Mouse (Mus musculus): ENCODE results near the gene Vmn1r4.

Vmn1r4 gene

DNA sequence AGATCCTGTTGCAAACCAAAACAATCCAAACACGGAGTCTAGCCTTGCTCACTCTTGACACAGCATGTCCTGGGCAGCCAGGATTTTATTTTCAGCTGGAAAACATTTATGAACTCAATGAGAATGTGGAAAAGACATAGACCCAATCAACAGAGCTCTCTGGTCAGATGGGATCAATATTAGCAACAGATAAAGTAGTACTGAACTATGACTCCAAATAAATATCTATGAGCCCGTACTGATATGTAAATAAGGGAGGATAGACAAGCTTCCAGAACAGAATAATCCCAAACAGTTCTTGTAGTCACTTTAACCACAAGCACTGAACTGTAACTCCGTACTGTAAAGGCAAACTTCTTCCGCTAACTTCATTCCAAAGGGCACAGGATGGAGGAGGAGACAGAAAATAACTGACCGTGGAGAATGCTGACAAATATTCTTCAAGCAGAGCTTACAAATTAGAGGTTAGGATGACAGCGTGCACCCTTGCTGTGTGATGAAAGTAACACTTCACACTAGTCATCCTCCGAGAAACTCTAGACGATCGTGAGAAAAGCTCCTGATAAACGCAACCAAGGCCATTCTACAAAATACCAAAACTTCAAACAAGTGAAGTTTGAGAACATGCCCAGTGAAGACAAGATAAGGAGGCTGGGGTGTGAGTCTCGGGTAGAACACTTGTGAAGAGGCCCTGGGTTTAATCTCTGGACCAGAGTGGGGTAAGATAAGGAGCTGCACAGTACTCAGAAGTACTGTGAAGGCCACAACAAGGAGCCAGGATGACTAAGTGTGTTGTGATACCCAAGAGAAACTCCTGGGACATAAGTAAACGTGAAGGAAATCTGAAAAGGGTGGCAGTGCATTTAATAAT is 3.4 kb upstream of the Vmn1r4 start:
- TF ChIP-seq NANOG (IDR thresholded peaks at IDR 0.05; ENCODE audit: borderline replicate concordance, low read length) (no peak), CTCF (conservative IDR thresholded peaks at IDR 0.05; ENCODE audit: low read length) (no peak), POU5F1 (IDR thresholded peaks at IDR 0.05; ENCODE audit: borderline replicate concordance, low read length) (no peak)
- H3K9me3 ChIP-seq (ENCODE audit: low read length) = no peaks in the 10 kb centered on the region; the same call in 1 of the 2 replicates

DNA sequence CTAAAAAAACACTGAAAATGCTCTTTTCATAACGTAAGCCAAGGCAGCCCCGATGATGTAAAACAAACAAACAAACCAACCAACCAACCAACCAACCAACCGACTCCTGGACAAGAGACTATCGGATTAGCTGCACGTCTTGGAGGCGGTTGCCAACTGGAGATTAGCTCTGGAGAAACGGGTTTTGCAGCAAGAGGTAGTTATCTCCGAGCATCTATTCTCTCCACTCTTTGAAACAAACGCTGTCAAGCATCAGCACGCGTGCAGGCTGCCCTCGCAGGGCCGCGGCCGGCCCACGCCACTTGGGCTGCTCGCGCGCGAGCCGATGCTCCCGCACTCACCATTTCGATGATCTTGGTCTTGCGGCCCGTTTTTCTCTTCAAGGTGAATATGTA is 487 bp upstream of the Vmn1r4 start:
- TF ChIP-seq CTCF (conservative IDR thresholded peaks at IDR 0.05; ENCODE audit: low read length) (no peak), POU5F1 (IDR thresholded peaks at IDR 0.05; ENCODE audit: borderline replicate concordance, low read length) (no peak), NANOG (IDR thresholded peaks at IDR 0.05; ENCODE audit: borderline replicate concordance, low read length) (no peak)
- no peaks in the 10 kb centered on the region; the same call in 1 of the 2 replicates for H3K9me3 ChIP-seq (ENCODE audit: low read length)
- peak overlapping the region; percentile 93 for H3K4me3 ChIP-seq (replicated peaks; ENCODE audit: low read length)
- no peaks in the 10 kb centered on the region for H3K36me3 ChIP-seq (ENCODE audit: insufficient read depth, low read length)
- H3K27me3 ChIP-seq (ENCODE audit: insufficient read depth, low read length) = no peaks in the 10 kb centered on the region
- peaks cover 10% of the 10 kb centered on the region for H3K4me1 ChIP-seq (replicated peaks; ENCODE audit: low read depth, low read length)

More for the DNA sequence above, 3.4 kb upstream of the Vmn1r4 start:
- peaks cover 23% of the 10 kb centered on the region for H3K4me1 ChIP-seq (replicated peaks; ENCODE audit: low read depth, low read length)
- H3K27me3 ChIP-seq (ENCODE audit: insufficient read depth, low read length) = no peaks in the 10 kb centered on the region
- no peaks in the 10 kb centered on the region for H3K36me3 ChIP-seq (ENCODE audit: insufficient read depth, low read length)
- no peak overlapping the region for H3K4me3 ChIP-seq (replicated peaks; ENCODE audit: low read length)

DNA sequence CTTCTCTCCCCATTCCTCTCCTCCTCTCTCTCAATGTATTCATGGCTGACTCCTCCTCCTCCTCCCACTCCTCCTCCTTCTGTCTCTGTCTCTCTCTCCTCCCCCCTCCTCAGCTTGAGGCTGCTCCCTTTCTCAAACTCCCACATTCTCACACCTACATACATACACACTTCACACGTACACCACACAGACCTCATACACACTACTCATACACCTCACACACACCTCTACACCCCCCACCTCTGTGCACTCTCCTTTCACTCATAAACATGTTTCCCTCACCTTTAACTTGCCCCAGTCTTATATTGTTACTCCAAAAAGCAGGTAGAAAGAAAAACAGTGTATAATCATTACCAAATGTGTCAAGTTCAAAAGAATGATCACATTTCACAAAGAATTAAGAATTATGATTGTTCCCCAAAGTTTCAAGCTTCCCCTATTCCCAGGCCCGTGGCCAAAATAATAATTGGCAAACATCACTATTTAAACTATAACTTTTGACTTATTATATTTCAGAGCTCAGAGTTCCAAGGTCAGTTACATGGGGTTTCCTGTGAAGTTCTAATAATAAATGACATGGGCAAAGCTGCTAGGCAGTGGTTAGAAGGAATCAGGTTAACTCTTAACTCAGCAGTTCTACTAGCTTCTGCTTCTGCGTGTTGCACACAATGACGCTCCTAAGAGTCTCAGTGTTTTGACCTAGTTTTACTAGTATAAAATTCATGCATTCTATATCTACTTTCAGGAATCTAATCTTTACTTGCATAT is 8.0 kb downstream of the Vmn1r4 start:
- Histone ChIP-seq H3K9me3 (ENCODE audit: low read length) (no peaks in the 10 kb centered on the region), H3K4me3 (replicated peaks; ENCODE audit: low read length) (no peak overlapping the region), H3K36me3 (ENCODE audit: insufficient read depth, low read length) (no peaks in the 10 kb centered on the region), H3K27me3 (ENCODE audit: insufficient read depth, low read length) (no peaks in the 10 kb centered on the region), H3K4me1 (replicated peaks; ENCODE audit: low read depth, low read length) (no peaks in the 10 kb centered on the region)
- TF ChIP-seq CTCF (conservative IDR thresholded peaks at IDR 0.05; ENCODE audit: low read length) (no peak), POU5F1 (IDR thresholded peaks at IDR 0.05; ENCODE audit: borderline replicate concordance, low read length) (no peak), NANOG (IDR thresholded peaks at IDR 0.05; ENCODE audit: borderline replicate concordance, low read length) (no peak)

DNA sequence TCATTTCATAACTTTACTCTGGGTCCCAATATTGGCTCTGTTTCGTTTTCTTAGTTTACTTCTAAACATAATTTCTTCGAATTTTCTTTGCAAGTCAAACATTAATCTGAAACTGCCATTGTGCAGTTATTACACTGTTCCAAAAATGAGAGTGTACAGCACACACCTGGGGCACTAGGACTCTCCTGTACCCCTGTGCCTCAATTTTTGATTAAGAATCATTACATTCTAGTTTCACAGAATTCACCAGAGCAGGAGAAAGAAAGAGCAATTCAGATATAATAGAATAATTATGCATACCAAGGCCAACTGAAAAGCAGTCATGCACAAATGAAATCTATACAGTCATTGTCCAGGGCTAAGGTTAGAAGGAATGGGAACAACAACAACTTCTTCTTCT is 8.6 kb downstream of the Vmn1r4 start:
- no peaks in the 10 kb centered on the region for H3K27me3 ChIP-seq (ENCODE audit: insufficient read depth, low read length)
- H3K4me3 ChIP-seq (replicated peaks; ENCODE audit: low read length) = no peak overlapping the region
- H3K9me3 ChIP-seq (ENCODE audit: low read length) = no peaks in the 10 kb centered on the region
- H3K4me1 ChIP-seq (replicated peaks; ENCODE audit: low read depth, low read length) = no peaks in the 10 kb centered on the region
- no peaks in the 10 kb centered on the region for H3K36me3 ChIP-seq (ENCODE audit: insufficient read depth, low read length)
- TF ChIP-seq NANOG (IDR thresholded peaks at IDR 0.05; ENCODE audit: borderline replicate concordance, low read length) = no peak
- no peak for TF ChIP-seq POU5F1 (IDR thresholded peaks at IDR 0.05; ENCODE audit: borderline replicate concordance, low read length)
- no peak for TF ChIP-seq CTCF (conservative IDR thresholded peaks at IDR 0.05; ENCODE audit: low read length)

DNA sequence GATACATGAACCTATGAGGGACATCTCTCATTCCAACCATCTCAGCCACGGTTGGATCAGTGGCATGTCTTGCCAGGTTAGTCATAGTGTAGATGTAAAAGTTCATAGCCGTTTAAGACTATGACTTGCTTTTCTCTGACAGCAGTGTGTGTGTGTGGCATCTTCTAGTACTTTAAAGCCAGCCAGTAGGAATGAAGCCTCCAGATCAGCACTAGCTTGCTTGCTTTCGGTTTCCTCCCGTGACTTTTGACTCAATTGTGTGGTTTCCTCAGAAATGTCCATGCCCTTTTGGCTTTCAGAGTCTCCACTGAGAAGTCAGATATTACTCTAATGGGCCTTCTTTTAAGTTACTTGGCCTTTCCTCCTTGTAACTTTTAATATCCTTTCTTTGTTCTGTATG is 10.6 kb downstream of the Vmn1r4 start:
- Histone ChIP-seq H3K9me3 (ENCODE audit: low read length) (no peaks in the 10 kb centered on the region), H3K4me3 (replicated peaks; ENCODE audit: low read length) (no peak overlapping the region), H3K27me3 (ENCODE audit: insufficient read depth, low read length) (no peaks in the 10 kb centered on the region), H3K36me3 (ENCODE audit: insufficient read depth, low read length) (no peaks in the 10 kb centered on the region), H3K4me1 (replicated peaks; ENCODE audit: low read depth, low read length) (no peaks in the 10 kb centered on the region)
- no peak for TF ChIP-seq NANOG (IDR thresholded peaks at IDR 0.05; ENCODE audit: borderline replicate concordance, low read length)
- TF ChIP-seq POU5F1 (IDR thresholded peaks at IDR 0.05; ENCODE audit: borderline replicate concordance, low read length) = no peak
- TF ChIP-seq CTCF (conservative IDR thresholded peaks at IDR 0.05; ENCODE audit: low read length) = no peak

DNA sequence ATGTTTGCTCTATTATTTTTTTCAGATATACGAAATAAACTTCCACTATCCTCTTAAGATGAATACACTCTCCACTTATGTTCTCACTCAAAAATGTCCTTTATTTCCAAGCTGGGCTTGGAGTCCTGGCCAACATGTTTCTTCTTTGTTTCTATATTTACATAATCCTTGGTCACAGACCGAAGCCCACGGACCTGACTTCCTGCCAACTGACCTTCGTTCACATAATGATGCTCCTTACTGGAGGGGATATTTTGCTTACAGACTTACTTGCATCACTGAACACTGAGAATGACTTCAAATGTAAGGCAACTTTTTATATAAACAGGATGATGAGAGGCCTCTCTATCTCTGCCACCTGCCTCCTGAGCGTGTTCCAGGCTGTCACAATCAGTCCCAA is 32.6 kb downstream of the Vmn1r4 start:
- H3K4me3 ChIP-seq (replicated peaks; ENCODE audit: low read length) = no peak overlapping the region
- no peak for TF ChIP-seq NANOG (IDR thresholded peaks at IDR 0.05; ENCODE audit: borderline replicate concordance, low read length)
- no peak for TF ChIP-seq POU5F1 (IDR thresholded peaks at IDR 0.05; ENCODE audit: borderline replicate concordance, low read length)
- no peak for TF ChIP-seq CTCF (conservative IDR thresholded peaks at IDR 0.05; ENCODE audit: low read length)

DNA sequence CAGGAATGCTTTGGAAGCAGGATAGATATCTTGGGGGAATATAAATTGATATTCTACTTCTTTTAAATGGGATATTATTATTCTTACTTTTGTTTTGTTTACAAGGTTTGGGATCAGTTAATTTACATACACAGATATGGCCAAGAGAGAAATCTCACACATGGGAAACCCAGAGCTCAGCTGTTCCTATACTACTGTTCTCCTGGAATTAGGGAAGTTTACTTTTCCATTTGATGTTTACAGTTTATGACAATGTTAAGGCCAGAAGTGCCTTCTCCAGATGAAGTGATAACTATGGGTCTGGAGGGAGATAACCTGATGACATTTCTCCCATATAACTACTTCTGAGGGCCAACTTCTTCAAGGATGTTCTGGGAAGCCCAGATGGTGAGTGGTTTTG is 46.2 kb downstream of the Vmn1r4 start, which contains the start of gene Vmn1r5:
TSS of gene Vmn1r5 (plus strand) at position 301 of the 400 bp plus-strand sequence.
- no peaks in the 10 kb centered on the region for H3K9me3 ChIP-seq (ENCODE audit: low read length)
- no peaks in the 10 kb centered on the region for H3K4me1 ChIP-seq (replicated peaks; ENCODE audit: low read depth, low read length)
- no peaks in the 10 kb centered on the region for H3K27me3 ChIP-seq (ENCODE audit: insufficient read depth, low read length)
- no peak within 1 kb of the TSS for H3K4me3 ChIP-seq (replicated peaks; ENCODE audit: low read length)
- no peaks in the 10 kb centered on the region for H3K36me3 ChIP-seq (ENCODE audit: insufficient read depth, low read length)
- TF ChIP-seq NANOG (IDR thresholded peaks at IDR 0.05; ENCODE audit: borderline replicate concordance, low read length) (no peak), CTCF (conservative IDR thresholded peaks at IDR 0.05; ENCODE audit: low read length) (no peak), POU5F1 (IDR thresholded peaks at IDR 0.05; ENCODE audit: borderline replicate concordance, low read length) (no peak)

More for the DNA sequence above, 32.6 kb downstream of the Vmn1r4 start:
- H3K36me3 ChIP-seq (ENCODE audit: insufficient read depth, low read length) = no peaks in the 10 kb centered on the region
- no peaks in the 10 kb centered on the region for H3K27me3 ChIP-seq (ENCODE audit: insufficient read depth, low read length)
- H3K4me1 ChIP-seq (replicated peaks; ENCODE audit: low read depth, low read length) = no peaks in the 10 kb centered on the region
- no peaks in the 10 kb centered on the region for H3K9me3 ChIP-seq (ENCODE audit: low read length)

DNA sequence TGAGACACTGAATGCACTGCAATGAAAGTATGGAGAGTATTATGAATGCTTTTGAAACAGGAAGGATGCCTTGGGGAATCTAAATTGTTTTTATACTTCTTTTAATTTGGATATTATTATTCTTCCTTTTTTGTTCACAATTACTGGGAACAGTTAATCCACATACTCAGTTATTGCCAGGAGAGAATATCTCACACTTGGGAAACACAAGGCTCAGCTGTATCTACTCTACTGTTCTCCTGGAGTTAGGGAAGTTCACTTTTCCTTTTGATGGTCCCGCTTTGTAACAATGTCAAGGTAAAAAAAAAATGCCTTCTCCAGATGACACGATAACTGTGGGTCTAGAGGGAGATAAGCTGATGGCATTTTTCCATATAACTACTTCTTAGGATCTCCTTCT is 73.1 kb downstream of the Vmn1r4 start, which contains the start of gene Vmn1r6:
TSS of gene Vmn1r6 (plus strand) at position 301 of the 400 bp plus-strand sequence.
- no peaks in the 10 kb centered on the region for H3K9me3 ChIP-seq (ENCODE audit: low read length)
- H3K4me3 ChIP-seq (replicated peaks; ENCODE audit: low read length) = no peak within 1 kb of the TSS
- H3K36me3 ChIP-seq (ENCODE audit: insufficient read depth, low read length) = no peaks in the 10 kb centered on the region
- H3K4me1 ChIP-seq (replicated peaks; ENCODE audit: low read depth, low read length) = no peaks in the 10 kb centered on the region
- no peak for TF ChIP-seq POU5F1 (IDR thresholded peaks at IDR 0.05; ENCODE audit: borderline replicate concordance, low read length)
- TF ChIP-seq NANOG (IDR thresholded peaks at IDR 0.05; ENCODE audit: borderline replicate concordance, low read length) = no peak
- no peak for TF ChIP-seq CTCF (conservative IDR thresholded peaks at IDR 0.05; ENCODE audit: low read length)
- H3K27me3 ChIP-seq (ENCODE audit: insufficient read depth, low read length) = no peaks in the 10 kb centered on the region

Measured in E14TG2a.4 (cell line).